Mouse (Mus musculus): ENCODE data around the gene Ccser1. TPM values are rescaled to one million over a fixed set of nuclear protein-coding genes. Genes with fewer than 3 reads are reported as not detected.

Gene Ccser1
- total and polyA plus RNA-seq, 2 experiments: 0.02 to 0.28 TPM

DNA sequence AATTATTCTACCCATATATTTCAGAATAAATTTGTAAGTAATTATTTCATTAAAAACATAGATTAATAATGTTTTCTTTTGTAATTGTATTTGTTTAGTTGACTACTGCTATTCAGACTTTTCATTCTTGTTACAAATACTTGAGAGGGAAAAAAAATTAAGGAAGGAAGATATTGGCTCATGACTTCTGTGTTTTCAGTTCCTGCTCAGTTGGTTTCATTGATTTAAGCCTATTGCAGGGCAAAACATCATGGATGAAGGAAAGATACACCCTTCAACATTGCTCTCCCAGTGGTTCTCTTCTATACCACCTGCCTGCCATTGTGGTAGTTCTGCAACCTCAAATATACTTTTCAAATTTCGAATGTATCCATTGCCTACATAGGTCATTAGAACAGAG is 541.1 kb downstream of the Ccser1 start:
- WGBS: 57% methylated on average over 1 of the region's 1 CpGs
- Histone ChIP-seq H3K4me1 (ENCODE audit: control insufficient read depth, insufficient read depth, low read length) (no peaks in the 10 kb centered on the region), H3K79me2 (ENCODE audit: control insufficient read depth, insufficient read depth, low read length) (no peaks in the 10 kb centered on the region), H3K27me3 (ENCODE audit: control insufficient read depth, insufficient read depth, low read length) (no peaks in the 10 kb centered on the region), H3K27ac (replicated peaks; ENCODE audit: insufficient read depth, low read depth, low read length) (no peak overlapping the region), H3K9ac (ENCODE audit: low read depth, low read length) (no peak overlapping the region), H3K36me3 (ENCODE audit: control insufficient read depth, insufficient read depth, low read length) (no peaks in the 10 kb centered on the region), H3K4me3 (ENCODE audit: insufficient read depth, low read depth, low read length) (no peak overlapping the region)
- no peak for DNase-seq (ENCODE audit: extremely low read depth, low read depth, low spot score)
- TF ChIP-seq CTCF (IDR thresholded peaks at IDR 0.05; ENCODE audit: low read depth, low read length) (no peak), POLR2A (IDR thresholded peaks at IDR 0.05; ENCODE audit: extremely low read depth, insufficient read depth, low read length) (no peak)

DNA sequence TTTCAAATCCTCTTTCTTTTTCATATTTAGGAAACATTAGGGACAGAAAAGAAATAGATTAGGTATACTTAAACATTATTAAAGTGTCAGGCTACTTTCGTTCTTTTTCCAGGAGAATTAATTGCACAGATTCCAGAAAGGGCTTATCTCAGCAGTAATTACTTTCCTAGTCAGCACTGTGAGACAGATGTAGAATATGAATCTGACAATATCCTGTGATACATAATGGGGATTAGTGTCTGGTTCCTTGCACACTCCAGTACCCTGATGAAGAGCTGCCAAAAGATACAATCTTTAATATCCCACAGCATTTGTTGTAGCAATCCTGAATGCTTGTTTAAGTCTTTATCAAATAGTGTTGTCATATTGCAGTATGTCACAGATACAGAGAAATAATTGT is 548.9 kb downstream of the Ccser1 start:
- Histone ChIP-seq H3K79me2 (ENCODE audit: control insufficient read depth, insufficient read depth, low read length) (no peaks in the 10 kb centered on the region), H3K4me1 (ENCODE audit: control insufficient read depth, insufficient read depth, low read length) (no peaks in the 10 kb centered on the region), H3K27ac (replicated peaks; ENCODE audit: insufficient read depth, low read depth, low read length) (no peak overlapping the region), H3K36me3 (ENCODE audit: control insufficient read depth, insufficient read depth, low read length) (no peaks in the 10 kb centered on the region), H3K9ac (ENCODE audit: low read depth, low read length) (no peak overlapping the region), H3K4me3 (ENCODE audit: insufficient read depth, low read depth, low read length) (no peak overlapping the region), H3K27me3 (ENCODE audit: control insufficient read depth, insufficient read depth, low read length) (no peaks in the 10 kb centered on the region)
- WGBS: 60% methylated on average over 1 of the region's 1 CpGs
- no peak for DNase-seq (ENCODE audit: extremely low read depth, low read depth, low spot score)
- TF ChIP-seq POLR2A (IDR thresholded peaks at IDR 0.05; ENCODE audit: extremely low read depth, insufficient read depth, low read length) (no peak), CTCF (IDR thresholded peaks at IDR 0.05; ENCODE audit: low read depth, low read length) (no peak)

GRCm38 (mm10) chr6:61730088-61730880 is 550.2 kb downstream of the Ccser1 start:
- 74% methylated on average over 5 of the region's 5 CpGs for WGBS
- TF ChIP-seq CTCF (IDR thresholded peaks at IDR 0.05; ENCODE audit: low read depth, low read length): no peak
- no peak for TF ChIP-seq POLR2A (IDR thresholded peaks at IDR 0.05; ENCODE audit: extremely low read depth, insufficient read depth, low read length)
- no peaks in the 10 kb centered on the region for H3K27me3 ChIP-seq (ENCODE audit: control insufficient read depth, insufficient read depth, low read length)

GRCm38 (mm10) chr6:61746346-61746745 is 566.2 kb downstream of the Ccser1 start:
- Histone ChIP-seq H3K9ac (ENCODE audit: low read depth, low read length) (no peak overlapping the region), H3K27me3 (ENCODE audit: control insufficient read depth, insufficient read depth, low read length) (no peaks in the 10 kb centered on the region), H3K4me1 (ENCODE audit: control insufficient read depth, insufficient read depth, low read length) (no peaks in the 10 kb centered on the region), H3K4me3 (ENCODE audit: insufficient read depth, low read depth, low read length) (no peak overlapping the region), H3K36me3 (ENCODE audit: control insufficient read depth, insufficient read depth, low read length) (no peaks in the 10 kb centered on the region), H3K79me2 (ENCODE audit: control insufficient read depth, insufficient read depth, low read length) (no peaks in the 10 kb centered on the region), H3K27ac (replicated peaks; ENCODE audit: insufficient read depth, low read depth, low read length) (no peak overlapping the region)
- 50% methylated on average over 1 of the region's 1 CpGs for WGBS
- TF ChIP-seq CTCF (IDR thresholded peaks at IDR 0.05; ENCODE audit: low read depth, low read length): no peak
- TF ChIP-seq POLR2A (IDR thresholded peaks at IDR 0.05; ENCODE audit: extremely low read depth, insufficient read depth, low read length): no peak
- no peak for DNase-seq (ENCODE audit: extremely low read depth, low read depth, low spot score)

More at GRCm38 (mm10) chr6:61730088-61730880, 550.2 kb downstream of the Ccser1 start:
- Histone ChIP-seq H3K79me2 (ENCODE audit: control insufficient read depth, insufficient read depth, low read length) (no peaks in the 10 kb centered on the region), H3K4me3 (ENCODE audit: insufficient read depth, low read depth, low read length) (no peak overlapping the region), H3K4me1 (ENCODE audit: control insufficient read depth, insufficient read depth, low read length) (no peaks in the 10 kb centered on the region), H3K36me3 (ENCODE audit: control insufficient read depth, insufficient read depth, low read length) (no peaks in the 10 kb centered on the region), H3K27ac (replicated peaks; ENCODE audit: insufficient read depth, low read depth, low read length) (no peak overlapping the region), H3K9ac (ENCODE audit: low read depth, low read length) (no peak overlapping the region)
- DNase-seq (ENCODE audit: extremely low read depth, low read depth, low spot score): no peak

DNA sequence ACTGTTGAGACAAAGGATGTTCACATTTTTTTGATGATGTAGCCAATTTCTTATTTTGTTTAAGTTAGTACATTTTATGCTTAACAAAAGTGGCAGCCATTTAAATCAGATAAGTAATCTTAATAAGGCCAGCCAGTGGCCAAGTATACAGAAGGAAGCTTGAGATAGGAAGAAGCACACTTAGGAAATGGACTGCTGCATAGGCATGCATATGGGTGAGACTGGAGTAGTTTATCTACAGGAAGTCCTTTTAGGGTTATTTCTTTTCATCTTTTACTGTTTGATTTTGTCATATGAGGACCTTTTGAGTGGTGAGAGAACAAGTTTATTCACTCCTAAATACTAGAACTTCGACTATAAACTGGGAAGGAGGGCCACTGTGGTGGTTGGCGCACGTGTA is 582.0 kb downstream of the Ccser1 start:
- WGBS: 84% methylated on average over 3 of the region's 3 CpGs
- H3K9ac ChIP-seq (ENCODE audit: low read depth, low read length): no peak overlapping the region
- H3K36me3 ChIP-seq (ENCODE audit: control insufficient read depth, insufficient read depth, low read length): no peaks in the 10 kb centered on the region
- H3K4me1 ChIP-seq (ENCODE audit: control insufficient read depth, insufficient read depth, low read length): no peaks in the 10 kb centered on the region
- H3K79me2 ChIP-seq (ENCODE audit: control insufficient read depth, insufficient read depth, low read length): no peaks in the 10 kb centered on the region
- no peaks in the 10 kb centered on the region for H3K27me3 ChIP-seq (ENCODE audit: control insufficient read depth, insufficient read depth, low read length)
- no peak for DNase-seq (ENCODE audit: extremely low read depth, low read depth, low spot score)
- no peak overlapping the region for H3K27ac ChIP-seq (replicated peaks; ENCODE audit: insufficient read depth, low read depth, low read length)
- no peak for TF ChIP-seq POLR2A (IDR thresholded peaks at IDR 0.05; ENCODE audit: extremely low read depth, insufficient read depth, low read length)
- TF ChIP-seq CTCF (IDR thresholded peaks at IDR 0.05; ENCODE audit: low read depth, low read length): no peak
- H3K4me3 ChIP-seq (ENCODE audit: insufficient read depth, low read depth, low read length): no peak overlapping the region

DNA sequence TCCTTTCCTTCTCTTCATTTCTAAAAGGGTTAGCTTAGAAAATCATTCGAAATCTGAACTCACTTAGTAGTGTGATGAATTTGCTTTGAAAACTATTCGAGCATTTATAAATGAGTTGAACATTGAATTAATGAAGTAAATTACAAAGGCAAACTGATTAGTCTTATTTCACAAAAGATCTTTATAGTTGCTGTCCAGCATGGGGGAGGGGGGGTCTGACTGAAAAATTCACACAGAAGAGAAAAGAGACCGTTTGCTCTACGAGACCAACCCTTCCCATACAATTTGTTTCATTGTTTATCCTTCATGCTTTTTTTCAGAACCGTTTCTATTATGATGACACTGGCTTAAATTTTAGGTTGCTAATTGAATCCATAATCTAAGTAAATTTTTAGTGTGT is 583.3 kb downstream of the Ccser1 start:
- DNase-seq (ENCODE audit: extremely low read depth, low read depth, low spot score): no peak
- Histone ChIP-seq H3K9ac (ENCODE audit: low read depth, low read length) (no peak overlapping the region), H3K4me1 (ENCODE audit: control insufficient read depth, insufficient read depth, low read length) (no peaks in the 10 kb centered on the region), H3K27ac (replicated peaks; ENCODE audit: insufficient read depth, low read depth, low read length) (no peak overlapping the region), H3K27me3 (ENCODE audit: control insufficient read depth, insufficient read depth, low read length) (no peaks in the 10 kb centered on the region), H3K4me3 (ENCODE audit: insufficient read depth, low read depth, low read length) (no peak overlapping the region), H3K79me2 (ENCODE audit: control insufficient read depth, insufficient read depth, low read length) (no peaks in the 10 kb centered on the region), H3K36me3 (ENCODE audit: control insufficient read depth, insufficient read depth, low read length) (no peaks in the 10 kb centered on the region)
- WGBS: 78% methylated on average over 5 of the region's 5 CpGs
- TF ChIP-seq POLR2A (IDR thresholded peaks at IDR 0.05; ENCODE audit: extremely low read depth, insufficient read depth, low read length) (no peak), CTCF (IDR thresholded peaks at IDR 0.05; ENCODE audit: low read depth, low read length) (no peak)
